Mouse (Mus musculus) kidney, adult 2 months (tissue): Measurements from ENCODE around the gene Ncl.

Experiments used
- CTCF ChIP-seq: fragments of 200-500 bp; conservative IDR thresholded peaks from 2 replicates; pipeline ENCODE4 v1.5.1; 2011; ENCODE audit warnings: low read depth, mild to moderate bottlenecking, control low read depth, low read length, moderate library complexity, mixed read lengths; ENCODE audit not compliant: insufficient read depth, insufficient read length
- POLR2A ChIP-seq: fragments of 200-500 bp; IDR thresholded peaks from one replicate; pipeline ENCODE4 v1.6.1; 2011; ENCODE audit warnings: low read depth, low read length, control low read depth

DNA sequence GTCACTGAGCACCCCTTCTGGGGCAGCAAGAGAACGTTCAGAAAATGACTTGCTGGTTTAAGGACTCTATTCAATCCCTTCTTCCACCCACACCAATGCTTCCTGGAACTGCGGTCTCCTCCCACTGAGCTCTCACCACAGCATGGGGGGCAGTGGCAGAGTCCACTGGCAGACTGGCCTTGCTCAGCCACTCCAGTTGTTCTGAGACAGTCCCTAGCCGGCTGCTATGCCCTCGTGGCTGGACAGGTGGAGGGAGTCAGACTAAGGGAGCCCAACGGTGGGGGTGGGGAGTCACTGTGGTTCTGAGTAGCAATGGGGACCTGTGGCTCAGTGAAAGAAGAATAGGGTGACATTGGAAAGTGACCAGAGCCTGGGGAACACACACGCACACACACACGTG, 58.5 kb downstream of the Ncl start:
- TF ChIP-seq CTCF (no peak), POLR2A (no peak)
